Mouse (Mus musculus) c-Kit-positive CD71-positive TER-119-positive erythroid progenitor cells, embryonic 14.5 days (primary cell): ENCODE measurements around the gene Atf6b.

Experiments used
- DNase-seq: peaks from one replicate; pipeline ENCODE4 v3.0.0-alpha.2; 2013; ENCODE audit warnings: low spot score

Atf6b gene

DNA sequence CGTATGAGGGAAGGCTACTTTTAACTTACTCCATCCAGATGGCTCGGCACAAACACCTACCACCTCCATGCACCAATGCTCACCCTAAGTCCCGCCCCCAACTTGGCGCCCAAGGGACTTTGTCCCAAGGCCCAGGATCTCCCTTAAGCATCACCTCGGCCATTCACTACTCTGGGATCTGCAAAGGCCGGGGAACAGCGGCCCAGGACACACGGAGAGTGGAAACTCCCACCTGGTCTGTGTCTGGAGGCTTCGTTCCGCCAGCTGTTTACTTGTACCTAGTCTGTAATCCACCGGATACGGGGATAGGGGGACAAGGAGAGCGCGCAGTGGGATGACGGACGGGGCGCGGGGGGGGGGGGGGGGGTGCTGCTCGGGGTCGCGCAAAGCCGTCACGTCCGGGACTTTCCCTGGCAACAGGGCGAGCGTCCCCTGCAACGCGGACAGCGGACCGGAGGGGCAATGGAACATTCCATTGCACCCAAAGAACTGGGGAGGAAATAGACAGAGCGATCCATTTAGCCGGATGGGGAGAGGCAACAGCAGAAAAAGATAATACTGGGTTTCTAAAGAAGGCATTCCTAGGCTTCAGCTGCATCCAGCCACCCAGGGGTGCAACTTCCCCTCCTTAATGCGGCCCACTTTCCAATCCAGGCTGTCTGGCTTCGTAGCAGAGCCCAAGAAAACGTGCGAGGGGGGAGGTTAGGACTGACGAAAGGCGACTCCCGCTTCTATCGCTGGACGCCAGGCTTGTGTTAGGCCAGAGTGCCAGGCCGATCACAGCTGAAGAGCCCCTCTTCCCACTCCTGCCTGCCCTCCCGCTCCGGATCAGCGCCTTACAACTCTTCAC, 19.6 kb upstream of the Atf6b start:
- DNase-seq: peak; percentile 51

GRCm38 (mm10) chr17:34627943-34628643, 18.9 kb upstream of the Atf6b start, which contains the start of gene Ppt2:
Gene Ppt2, minus strand, starts transcription at chr17:34628510.
- DNase-seq: no peak

DNA sequence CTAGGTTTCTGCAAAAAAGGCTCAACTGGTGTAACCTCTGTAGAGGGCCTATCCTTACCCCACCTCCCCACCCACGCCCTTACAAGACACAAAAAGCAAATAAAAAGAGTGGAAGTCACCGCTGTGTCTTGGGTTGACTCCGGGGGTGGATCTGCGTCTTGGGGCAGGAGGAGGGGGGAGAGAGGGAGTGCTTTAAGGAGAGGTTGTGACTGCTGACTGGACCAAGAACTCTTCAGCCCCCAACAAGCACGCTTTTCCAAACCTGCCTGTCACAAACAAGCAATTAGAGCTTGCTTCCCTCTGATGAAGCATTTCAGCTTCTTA, 18.3 kb upstream of the Atf6b start:
- no peak for DNase-seq

DNA sequence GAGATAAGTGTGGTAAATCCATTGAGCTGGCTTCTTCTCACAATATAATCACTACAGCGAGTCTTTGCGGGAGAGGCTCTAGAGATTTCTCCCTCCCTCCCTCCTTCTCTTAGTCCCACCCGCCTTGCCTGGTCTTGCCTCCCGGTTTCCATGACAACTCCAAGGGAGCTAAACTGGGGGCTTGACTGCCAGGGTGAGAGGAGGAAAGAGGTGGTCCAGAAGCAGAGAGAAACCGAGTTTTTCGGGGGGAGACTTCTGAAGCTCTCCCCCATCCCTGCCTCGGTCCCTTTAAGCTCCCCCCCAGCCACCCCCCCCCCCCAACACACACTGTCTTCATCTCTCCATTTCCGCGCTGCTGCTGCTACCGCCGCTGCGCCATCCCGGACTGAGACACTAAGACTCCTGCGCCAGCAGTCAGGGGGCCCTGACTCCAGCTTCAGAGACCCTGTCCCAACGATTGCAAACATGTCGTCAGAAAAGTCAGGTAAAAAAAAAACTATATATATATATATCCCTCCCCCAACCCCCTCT, 17.7 kb upstream of the Atf6b start, which contains the start of gene Prrt1:
Prrt1 (plus strand) TSS at position 313 of the 531 bp plus-strand sequence.
- DNase-seq: no peak

GRCm38 (mm10) chr17:34629796-34630603, 16.9 kb upstream of the Atf6b start:
- no peak for DNase-seq

DNA sequence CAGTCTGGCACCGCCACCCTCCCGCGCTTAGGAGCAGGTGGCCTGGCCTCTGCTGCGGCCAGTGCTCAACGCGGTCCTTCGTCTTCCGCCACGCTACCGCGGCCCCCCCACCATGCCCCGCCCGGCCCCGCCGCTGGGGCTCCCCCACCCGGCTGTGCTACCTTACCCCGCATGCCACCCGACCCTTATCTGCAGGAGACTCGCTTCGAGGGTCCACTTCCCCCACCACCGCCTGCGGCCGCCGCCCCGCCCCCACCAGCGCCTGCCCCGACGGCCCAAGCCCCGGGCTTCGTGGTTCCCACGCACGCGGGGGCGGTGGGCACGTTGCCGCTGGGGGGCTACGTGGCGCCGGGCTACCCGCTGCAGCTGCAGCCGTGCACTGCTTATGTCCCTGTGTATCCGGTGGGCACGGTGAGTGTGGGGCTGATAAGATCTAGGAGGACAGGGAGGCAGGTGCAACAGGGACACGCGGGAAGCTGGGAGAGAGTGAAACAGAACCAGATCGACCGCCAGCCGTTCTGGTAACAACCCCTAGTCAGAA, 16.1 kb upstream of the Atf6b start:
- no peak for DNase-seq

- DNase-seq: no peak
Measured at GRCm38 (mm10) chr17:34631647-34632046, 15.3 kb upstream of the Atf6b start.

DNA sequence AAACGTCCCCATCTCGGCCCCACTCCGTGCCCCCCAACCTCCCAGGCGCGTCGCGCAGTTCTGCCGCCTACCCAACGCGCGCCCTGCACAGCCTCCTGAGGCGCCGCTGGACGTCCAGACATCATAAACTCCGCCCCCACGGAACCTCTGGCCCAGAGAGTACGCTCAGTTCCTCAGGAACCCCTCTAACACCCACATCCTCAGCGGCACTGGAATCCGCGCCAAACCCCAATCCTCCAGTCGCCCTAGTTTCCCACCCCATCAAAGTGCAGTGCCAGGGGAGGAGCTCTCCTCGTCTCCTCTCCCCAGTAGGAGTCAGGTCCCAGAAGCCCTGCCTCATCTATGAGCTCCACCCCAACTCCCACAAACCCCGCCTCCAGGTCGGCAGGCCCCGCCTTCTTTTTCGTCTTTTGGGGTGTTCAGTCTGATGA, 14.7 kb upstream of the Atf6b start:
- peak; percentile 61 for DNase-seq

DNA sequence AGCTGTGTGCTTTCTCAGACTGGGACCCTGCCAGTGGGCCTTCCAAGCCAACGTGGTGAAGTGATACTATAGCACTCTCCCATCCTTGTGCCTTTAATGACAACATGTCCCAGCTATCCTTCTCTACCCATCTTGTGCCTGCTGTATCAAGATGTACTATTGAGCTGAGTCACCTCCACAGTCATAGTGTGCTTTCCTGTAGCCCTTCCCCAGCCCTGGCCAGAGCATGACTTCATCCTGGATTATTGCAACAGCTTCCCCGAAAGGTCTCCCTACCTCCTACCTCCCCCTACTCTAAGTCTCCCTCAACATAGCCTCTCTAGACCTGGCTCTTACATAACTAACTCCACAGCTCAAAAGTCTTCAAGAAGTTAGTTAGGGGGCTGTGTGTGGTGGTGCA, 11.3 kb upstream of the Atf6b start:
- no peak for DNase-seq

GRCm38 (mm10) chr17:34637459-34637858, 9.5 kb upstream of the Atf6b start:
- DNase-seq: no peak

DNA sequence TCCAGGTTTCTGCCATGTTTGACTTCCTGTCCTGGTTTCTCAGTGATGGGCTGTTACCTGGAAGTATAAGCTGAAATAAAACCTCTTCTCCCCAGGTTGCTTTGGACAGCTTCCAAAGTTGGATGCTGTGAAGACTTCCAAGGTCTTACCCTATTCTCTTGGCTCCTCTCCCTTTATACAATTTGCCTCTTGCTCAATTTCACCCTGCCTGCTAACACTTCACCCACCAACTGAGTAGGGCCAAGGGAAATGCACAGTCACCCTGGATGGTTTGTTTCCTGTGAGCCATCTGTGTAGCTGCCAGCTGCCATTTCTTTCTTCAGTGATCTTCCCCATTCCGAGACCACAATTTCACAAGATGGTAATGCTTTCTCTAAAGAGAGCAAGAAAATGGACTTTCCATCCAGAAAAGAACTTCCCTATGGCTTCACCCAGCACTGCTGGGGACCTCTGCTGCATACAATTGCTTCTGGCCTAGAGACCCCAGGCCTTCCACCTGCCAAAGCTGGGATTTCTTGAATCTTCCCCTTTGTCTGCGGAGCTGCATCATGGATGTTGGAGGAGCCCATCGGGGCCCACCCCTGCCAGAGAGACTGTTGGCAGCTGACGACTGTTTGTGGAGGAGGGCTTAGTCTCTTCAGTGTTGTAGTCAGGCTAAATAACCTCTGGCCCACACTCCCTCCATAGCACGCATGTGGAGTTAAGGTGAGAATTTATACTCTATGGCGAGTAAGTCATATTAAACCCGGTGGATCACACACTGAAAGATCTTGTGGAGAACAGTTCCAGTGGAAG, 7.3 kb upstream of the Atf6b start:
- no peak for DNase-seq

- no peak for DNase-seq
Measured at GRCm38 (mm10) chr17:34640778-34641601, 6.0 kb upstream of the Atf6b start.

DNA sequence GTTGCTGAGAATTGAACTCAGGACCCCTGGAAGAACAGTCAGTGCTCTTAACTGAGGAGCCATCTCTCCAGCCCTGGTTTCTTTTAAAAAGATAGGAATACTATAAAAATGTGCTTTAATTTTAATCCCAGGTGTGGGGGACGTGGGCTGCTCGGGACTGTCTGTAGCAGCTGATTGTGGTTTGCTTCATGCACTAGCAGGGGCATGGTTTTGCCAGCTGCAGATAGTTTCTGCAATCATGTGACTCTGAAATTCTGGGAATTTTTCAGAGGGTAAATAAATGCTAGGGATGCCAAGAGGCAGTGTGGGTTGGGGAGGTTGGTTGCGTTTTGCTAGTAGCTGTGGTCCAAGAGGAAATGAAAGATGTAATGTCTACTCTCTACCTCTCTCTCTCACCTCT, 5.0 kb upstream of the Atf6b start:
- no peak for DNase-seq

GRCm38 (mm10) chr17:34643379-34643778, 3.6 kb upstream of the Atf6b start:
- no peak for DNase-seq

- no peak for DNase-seq
Measured at GRCm38 (mm10) chr17:34643944-34644343, 3.0 kb upstream of the Atf6b start.

GRCm38 (mm10) chr17:34644608-34645007, 2.3 kb upstream of the Atf6b start, which contains the start of gene Fkbpl:
Gene Fkbpl, plus strand, starts transcription at chr17:34644764.
- peak; percentile 97 for DNase-seq

DNA sequence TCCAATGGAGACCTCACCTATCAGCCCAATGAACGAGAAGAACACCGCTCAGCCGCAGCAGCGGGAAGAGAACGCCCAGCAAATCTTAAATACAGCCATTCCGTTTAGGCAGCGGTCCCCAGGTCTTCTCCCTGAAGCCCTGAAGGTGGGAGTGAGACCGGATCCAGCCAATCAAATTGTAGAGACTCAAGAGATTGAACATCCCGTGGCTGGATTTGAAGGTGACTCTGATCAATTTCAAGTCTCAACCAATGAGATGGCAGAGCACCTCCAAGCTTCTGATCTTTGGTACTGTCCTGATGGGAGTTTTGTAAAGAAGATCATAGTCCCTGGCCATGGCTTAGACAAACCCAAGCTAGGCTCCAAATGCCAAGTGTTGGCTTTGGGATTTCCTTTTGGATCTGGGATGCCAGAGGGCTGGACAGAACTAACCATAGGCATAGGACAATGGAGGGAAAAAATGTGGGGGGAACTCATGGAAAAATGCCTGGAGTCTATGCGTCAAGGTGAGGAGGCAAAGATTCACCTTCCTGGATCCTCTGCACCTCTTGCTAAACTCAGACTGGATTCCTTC, 1.6 kb upstream of the Atf6b start:
- DNase-seq: peak; percentile 33

DNA sequence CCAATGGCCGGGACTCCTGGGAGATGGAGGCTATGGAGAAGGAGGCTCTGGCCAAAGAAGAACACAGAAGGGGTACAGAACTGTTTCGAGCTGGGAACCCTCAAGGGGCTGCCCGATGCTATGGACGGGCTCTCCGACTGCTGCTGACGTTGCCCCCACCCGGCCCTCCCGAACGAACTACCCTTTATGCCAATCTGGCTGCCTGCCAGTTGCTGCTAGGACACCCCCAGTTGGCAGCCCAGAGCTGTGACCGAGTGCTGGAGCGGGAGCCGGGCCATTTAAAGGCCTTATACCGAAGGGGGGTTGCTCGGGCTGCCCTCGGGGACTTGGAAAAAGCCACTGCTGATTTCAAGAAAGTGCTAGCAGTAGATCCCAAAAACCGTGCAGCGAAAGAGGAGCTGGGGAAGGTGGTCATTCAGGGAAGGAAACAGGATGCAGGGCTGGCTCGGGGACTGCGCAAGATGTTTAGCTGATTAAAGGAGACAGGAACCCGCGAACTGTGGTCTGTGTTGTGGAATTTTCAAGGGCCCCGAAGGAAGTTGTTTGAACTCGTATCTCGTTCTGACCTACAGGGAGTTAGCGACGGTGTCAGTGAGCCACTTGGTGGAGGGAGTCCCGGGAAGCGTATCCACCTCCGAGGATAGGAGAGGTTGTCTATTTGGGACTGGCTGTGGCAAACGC, 975 bp upstream of the Atf6b start:
- DNase-seq: no peak
